Mouse (Mus musculus) ES-E14 (cell line): ENCODE data around the gene Plk2. TPM values are rescaled to one million over a fixed set of nuclear protein-coding genes. Genes with fewer than 3 reads are reported as not detected.

Source experiments
- DNase-seq: peaks from one replicate; pipeline ENCODE4 v3.0.0-alpha.2; 2013; ENCODE audit warnings: low read depth, low spot score
- H3K27ac ChIP-seq: 2 replicates; pipeline ENCODE4 v1.5.1; 2012; ENCODE audit warnings: low read depth, mild to moderate bottlenecking, low read length, moderate library complexity, mixed read lengths; ENCODE audit not compliant: poor library complexity, insufficient read depth, severe bottlenecking
- H3K36me3 ChIP-seq: 2 replicates; pipeline ENCODE4 v1.6.1; 2012; ENCODE audit warnings: mild to moderate bottlenecking, low read length, moderate library complexity, mixed read lengths; ENCODE audit not compliant: control insufficient read depth, poor library complexity, insufficient read depth, severe bottlenecking
- H3K4me1 ChIP-seq, 2 experiments: fragments of 150-350 bp in 1 of 2; sonication (generic) in 1 of 2; 2 replicates each; pipeline ENCODE4 v1.6.1; 2012; ENCODE audit warnings: low read length in 2 of 2, mild to moderate bottlenecking in 1 of 2, mixed read lengths in 1 of 2; ENCODE audit not compliant: control insufficient read depth in 2 of 2, insufficient read depth in 2 of 2, poor library complexity in 1 of 2
- H3K4me3 ChIP-seq, 2 experiments: fragments of 150-350 bp in 1 of 2; sonication (generic) in 1 of 2; 2 replicates each; pipeline ENCODE4 v1.5.1; 2012; ENCODE audit warnings: low read length in 2 of 2, low read depth in 1 of 2, mild to moderate bottlenecking in 1 of 2, mixed read lengths in 1 of 2; ENCODE audit not compliant: insufficient read depth in 1 of 2, poor library complexity in 1 of 2, severe bottlenecking in 1 of 2
- H3K9ac ChIP-seq: 2 replicates; pipeline ENCODE4 v1.6.1; 2012; ENCODE audit warnings: low read depth, mild to moderate bottlenecking, low read length, mixed read lengths; ENCODE audit not compliant: poor library complexity, insufficient read depth, severe bottlenecking
- H3K9me3 ChIP-seq: fragments of 150-350 bp; sonication (generic); 2 replicates; pipeline ENCODE4 v1.6.1; 2012; ENCODE audit warnings: low read depth, mild to moderate bottlenecking, low read length; ENCODE audit not compliant: control insufficient read depth, insufficient read depth
- CHD2 ChIP-seq: IDR thresholded peaks from 2 replicates; pipeline ENCODE4 v1.6.1; 2014; ENCODE audit warnings: mild to moderate bottlenecking, low read depth, low read length, inconsistent platforms
- HCFC1 ChIP-seq: IDR thresholded peaks from 2 replicates; pipeline ENCODE4 v1.6.1; 2012; ENCODE audit warnings: low read length, inconsistent platforms, borderline replicate concordance; ENCODE audit not compliant: insufficient read depth
- MAFK ChIP-seq: IDR thresholded peaks from 2 replicates; pipeline ENCODE4 v1.6.1; 2014; ENCODE audit warnings: mild to moderate bottlenecking, low read depth, low read length, inconsistent platforms; ENCODE audit not compliant: insufficient read depth
- ZC3H11A ChIP-seq: IDR thresholded peaks from 2 replicates; pipeline ENCODE4 v1.6.1; 2012; ENCODE audit warnings: low read depth, mild to moderate bottlenecking, inconsistent platforms, low read length, borderline replicate concordance
- ZNF384 ChIP-seq: IDR thresholded peaks from 2 replicates; pipeline ENCODE4 v1.6.1; 2012; ENCODE audit warnings: low read depth, low read length, inconsistent platforms
- in situ Hi-C, 2 experiments: fragments of 600-800 bp; cut with MboI; formaldehyde crosslinking; loops; one replicate each; pipeline ENCODE4 v1.15.1; 2025; ENCODE audit warnings: low sequenced_read_pairs in 2 of 2, inconsistent platforms in 1 of 2; ENCODE audit not compliant: unreplicated experiment in 2 of 2
- total RNA-seq: library from RNA; depleted of rRNA; stranded (reverse); fragments of 300-350 nt; gene quantifications from 2 replicates; pipeline ENCODE4 v1.2.3, GENCODE M21; 2012

Gene Plk2
- total RNA-seq, 1 experiment = 118 TPM

DNA sequence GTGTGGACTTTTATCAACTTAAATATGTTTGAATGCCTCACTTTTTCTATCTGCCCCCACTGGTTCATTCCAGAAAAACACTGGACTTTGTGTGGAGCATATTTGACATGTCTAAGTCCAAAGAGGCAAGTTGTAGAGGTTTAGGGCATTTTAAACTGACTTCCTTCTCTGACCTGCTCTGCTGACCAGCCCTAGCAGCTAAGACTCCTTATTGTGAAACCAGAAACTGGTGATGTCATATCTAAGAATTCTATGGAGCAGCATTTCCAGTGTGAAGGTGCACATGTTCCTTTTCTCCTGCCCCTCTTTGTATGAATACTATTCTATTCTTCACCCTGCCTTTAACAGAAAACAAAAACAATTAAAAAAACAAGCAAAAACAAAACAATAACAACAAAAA lies 36.5 kb downstream of the Plk2 start:
- in situ Hi-C loops = no loop called here

DNA sequence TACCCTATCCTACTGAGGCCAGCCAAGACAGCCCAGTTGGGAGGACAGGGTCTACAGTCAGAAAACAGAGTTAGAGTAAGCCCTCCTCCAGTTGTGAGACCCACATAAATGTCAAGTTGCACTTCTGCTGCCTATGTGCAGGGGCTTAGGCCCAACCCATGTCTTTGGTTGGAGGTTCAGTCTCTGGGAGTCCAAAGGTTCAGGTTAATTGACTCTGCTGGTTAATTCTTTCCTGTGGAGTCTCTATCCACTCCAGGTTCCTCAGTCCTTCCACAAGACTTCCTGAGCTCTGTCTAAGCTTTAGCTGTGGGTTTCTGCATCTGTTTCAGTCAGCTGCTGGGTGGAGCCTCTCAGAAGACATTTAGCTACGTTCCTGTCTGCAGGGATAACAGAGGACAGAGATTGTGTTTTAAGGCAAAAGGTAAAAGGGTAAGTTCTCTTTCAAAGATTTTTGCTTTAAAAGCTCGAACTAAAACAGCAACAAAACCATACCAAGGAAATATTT lies 37.3 kb downstream of the Plk2 start:
- H3K27ac ChIP-seq = no peak overlapping the region
- no peaks in the 10 kb centered on the region for H3K9me3 ChIP-seq
- TF ChIP-seq CHD2 (no peak), ZNF384 (no peak), HCFC1 (no peak)
- in situ Hi-C loops = no loop called here
- no peak for DNase-seq
- H3K36me3 ChIP-seq = peaks cover 3% of the 10 kb centered on the region; the same call in 1 of the 2 replicates
- H3K4me1 ChIP-seq = no peaks in the 10 kb centered on the region
- no peak overlapping the region for H3K9ac ChIP-seq
- H3K4me3 ChIP-seq = no peak overlapping the region

More for the DNA sequence above, 36.5 kb downstream of the Plk2 start:
- Histone ChIP-seq H3K27ac (no peak overlapping the region), H3K36me3 (peaks cover 3% of the 10 kb centered on the region; the same call in 1 of the 2 replicates), H3K9ac (no peak overlapping the region), H3K4me1 (no peaks in the 10 kb centered on the region), H3K9me3 (no peaks in the 10 kb centered on the region), H3K4me3 (no peak overlapping the region)
- no peak for DNase-seq
- TF ChIP-seq ZC3H11A (no peak), CHD2 (no peak), MAFK (no peak), ZNF384 (no peak), HCFC1 (no peak)

DNA sequence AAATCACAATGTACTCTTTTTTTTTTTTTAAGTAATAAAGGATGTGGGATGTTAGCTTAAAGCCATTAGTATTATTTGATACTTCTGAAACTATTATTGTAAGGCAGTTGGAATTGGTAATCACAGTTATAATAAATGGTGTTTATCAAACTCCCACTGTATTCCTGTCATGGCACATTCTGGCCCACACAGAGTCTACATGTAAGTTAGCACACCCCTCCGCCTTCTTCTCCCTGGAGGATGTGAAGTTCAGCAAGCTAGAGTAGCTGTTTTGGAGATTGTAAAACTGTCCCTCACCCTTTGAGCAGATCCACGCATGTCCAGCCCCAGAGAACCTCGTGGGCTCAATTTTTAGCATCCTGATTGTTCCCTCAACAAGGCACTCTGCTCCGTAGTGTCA lies 37.8 kb downstream of the Plk2 start:
- no peaks in the 10 kb centered on the region for H3K9me3 ChIP-seq
- H3K9ac ChIP-seq = no peak overlapping the region
- H3K36me3 ChIP-seq = peaks cover 3% of the 10 kb centered on the region; the same call in 1 of the 2 replicates
- TF ChIP-seq ZC3H11A (no peak), HCFC1 (no peak), ZNF384 (no peak), MAFK (no peak), CHD2 (no peak)
- DNase-seq = no peak
- H3K4me3 ChIP-seq = no peak overlapping the region
- in situ Hi-C loops = no loop called here
- no peak overlapping the region for H3K27ac ChIP-seq
- no peaks in the 10 kb centered on the region for H3K4me1 ChIP-seq

DNA sequence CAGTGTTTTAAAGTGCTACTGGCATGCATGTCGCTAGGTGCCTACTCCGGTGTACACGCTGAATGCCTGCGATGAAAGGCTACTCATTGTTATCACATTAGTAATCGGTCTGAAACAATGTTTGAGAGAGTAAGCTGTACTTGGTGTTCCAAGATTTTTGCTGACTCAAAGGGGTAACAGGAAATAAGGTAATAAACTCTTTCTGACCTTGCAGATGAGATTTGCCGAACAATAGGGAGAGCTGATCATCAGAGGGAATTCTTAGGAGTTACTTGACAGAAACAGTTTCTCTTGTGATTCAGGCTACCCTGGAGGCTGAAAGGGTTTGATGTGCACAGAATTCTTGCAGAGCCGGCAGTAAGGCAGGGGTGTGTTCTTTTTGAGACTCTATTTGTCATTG lies 41.8 kb downstream of the Plk2 start:
- TF ChIP-seq HCFC1 (no peak), MAFK (peak; percentile 49; the same call in 1 of the 2 replicates)
- H3K9me3 ChIP-seq = no peaks in the 10 kb centered on the region
- H3K4me3 ChIP-seq = no peak overlapping the region
- H3K36me3 ChIP-seq = no peaks in the 10 kb centered on the region
- H3K27ac ChIP-seq = no peak overlapping the region
- peak; percentile 21 for DNase-seq
- no peak overlapping the region for H3K9ac ChIP-seq
- in situ Hi-C loops = no loop called here
- no peaks in the 10 kb centered on the region for H3K4me1 ChIP-seq

DNA sequence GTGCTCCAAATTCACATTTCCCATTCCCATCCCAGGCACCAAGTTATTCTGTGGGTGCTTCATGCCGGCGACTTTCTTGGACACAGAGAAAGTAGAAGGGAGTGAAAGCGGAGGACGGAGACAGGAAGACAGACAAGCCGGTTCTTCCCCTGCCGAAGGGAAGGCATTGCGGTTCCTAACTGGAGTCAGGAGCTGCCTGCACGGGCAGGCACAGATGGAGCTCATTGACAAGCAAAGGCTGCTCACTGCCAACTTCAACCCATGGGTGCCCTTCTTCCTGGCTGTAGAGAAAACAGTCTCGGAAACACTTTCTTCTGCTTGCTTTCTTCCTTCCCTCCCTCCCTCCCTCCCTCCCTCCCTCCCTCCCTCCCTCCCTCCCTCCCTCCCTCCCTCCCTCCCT lies 43.8 kb downstream of the Plk2 start:
- Histone ChIP-seq H3K4me3 (no peak overlapping the region), H3K9ac (no peak overlapping the region), H3K36me3 (no peaks in the 10 kb centered on the region), H3K4me1 (no peaks in the 10 kb centered on the region), H3K27ac (no peak overlapping the region), H3K9me3 (no peaks in the 10 kb centered on the region)
- in situ Hi-C loops = no loop called here
- no peak for TF ChIP-seq CHD2
- no peak for TF ChIP-seq HCFC1
- DNase-seq = no peak
